Mouse (Mus musculus) ovary, postnatal 36 days (tissue): ENCODE measurements at regions not wholly inside any gene's neighbourhood (a gene's known extent, or its start where the extent isn't known, plus 50 kb on each side); places are given as distances from the start of the nearest gene placed in this dataset.

Experiments
- DNase-seq: peaks from one replicate; pipeline ENCODE4 v3.0.0; 2022; ENCODE audit warnings: low spot score, mixed read lengths

- no peak for DNase-seq
Observed at GRCm38 (mm10) chr13:5716749-5717148, 144.5 kb upstream of the Klf6 start.

GRCm38 (mm10) chr13:5723319-5723718 is 138.0 kb upstream of the Klf6 start:
- DNase-seq = no peak

- no peak for DNase-seq
Observed at GRCm38 (mm10) chr13:5724364-5724763, 136.9 kb upstream of the Klf6 start.

- no peak for DNase-seq
Observed at GRCm38 (mm10) chr13:5725984-5726383, 135.3 kb upstream of the Klf6 start.

- DNase-seq = no peak
Observed at GRCm38 (mm10) chr13:5726446-5726845, 134.8 kb upstream of the Klf6 start.

GRCm38 (mm10) chr13:5728172-5728571 is 133.1 kb upstream of the Klf6 start:
- no peak for DNase-seq

- no peak for DNase-seq
Observed at GRCm38 (mm10) chr13:5728808-5729207, 132.5 kb upstream of the Klf6 start.

- DNase-seq = no peak
Observed at GRCm38 (mm10) chr13:5729426-5730068, 131.7 kb upstream of the Klf6 start.

- no peak for DNase-seq
Observed at GRCm38 (mm10) chr13:5732206-5732605, 129.1 kb upstream of the Klf6 start.

GRCm38 (mm10) chr13:5735027-5735624 is 126.2 kb upstream of the Klf6 start:
- no peak for DNase-seq

GRCm38 (mm10) chr13:5736472-5736871 is 124.8 kb upstream of the Klf6 start:
- DNase-seq = no peak

GRCm38 (mm10) chr13:5737214-5737613 is 124.1 kb upstream of the Klf6 start:
- DNase-seq = no peak

- DNase-seq = no peak
Observed at GRCm38 (mm10) chr13:5740805-5741204, 120.5 kb upstream of the Klf6 start.

- no peak for DNase-seq
Observed at GRCm38 (mm10) chr13:5744949-5745348, 116.3 kb upstream of the Klf6 start.

- DNase-seq = no peak
Observed at GRCm38 (mm10) chr13:5757176-5757575, 104.1 kb upstream of the Klf6 start.

GRCm38 (mm10) chr13:5757963-5758362 is 103.3 kb upstream of the Klf6 start:
- DNase-seq = no peak

GRCm38 (mm10) chr13:5760030-5760429 is 101.3 kb upstream of the Klf6 start:
- no peak for DNase-seq

GRCm38 (mm10) chr13:5766394-5766793 is 94.9 kb upstream of the Klf6 start:
- no peak for DNase-seq

- DNase-seq = no peak
Observed at GRCm38 (mm10) chr13:5767202-5767601, 94.1 kb upstream of the Klf6 start.

GRCm38 (mm10) chr13:5768699-5769098 is 92.6 kb upstream of the Klf6 start:
- DNase-seq = no peak

- DNase-seq = no peak
Observed at GRCm38 (mm10) chr13:5769283-5770260, 91.7 kb upstream of the Klf6 start.

GRCm38 (mm10) chr13:5773811-5774210 is 87.5 kb upstream of the Klf6 start:
- no peak for DNase-seq
